Mouse (Mus musculus) heart, postnatal 25 days (tissue): ENCODE data around the gene Triobp. TPM values are rescaled to one million over a fixed set of nuclear protein-coding genes. Genes with fewer than 3 reads are reported as not detected.

Source experiments
- DNase-seq: peaks from one replicate; pipeline ENCODE4 v3.0.0; 2022; ENCODE audit warnings: low spot score
- intact Hi-C: fragments of 180-260 bp; cut with DNase I; formaldehyde crosslinking; loops from one replicate; pipeline ENCODE4 v1.15.1; 2025
- total RNA-seq, 2 experiments: library from RNA; stranded (reverse); gene quantifications; 2 replicates each; pipeline ENCODE4 v1.2.3; 2021

Triobp gene
- total RNA-seq, 2 experiments from 2014 or later, result 36.0 to 39.8 TPM

GRCm38 (mm10) chr15:78956351-78956750 is 8.8 kb downstream of the Triobp start:
- intact Hi-C loops, result no loop called here

GRCm38 (mm10) chr15:78957021-78957420 is 9.5 kb downstream of the Triobp start:
- DNase-seq, result no peak

More at GRCm38 (mm10) chr15:78956351-78956750, 8.8 kb downstream of the Triobp start:
- DNase-seq, result no peak

GRCm38 (mm10) chr15:78959537-78959936 is 12.0 kb downstream of the Triobp start:
- intact Hi-C loops, result no loop called here
- no peak for DNase-seq

More at GRCm38 (mm10) chr15:78957021-78957420, 9.5 kb downstream of the Triobp start:
- intact Hi-C loops, result no loop called here

GRCm38 (mm10) chr15:78960088-78960487 is 12.6 kb downstream of the Triobp start:
- intact Hi-C loops, result no loop called here
- peak; percentile 61 for DNase-seq

GRCm38 (mm10) chr15:78962885-78963284 is 15.4 kb downstream of the Triobp start:
- peak; percentile 48 for DNase-seq
- intact Hi-C loops, result loop anchor here (1.0 kb wide), 1 partner anchor 47 kb away; no protein-coding TSS in a partner anchor

- intact Hi-C loops, result no loop called here
These were observed 24.1 kb downstream of the Triobp start for GRCm38 (mm10) chr15:78971626-78972025.

GRCm38 (mm10) chr15:78973950-78974349 is 26.4 kb downstream of the Triobp start:
- DNase-seq, result no peak
- intact Hi-C loops, result no loop called here

More at GRCm38 (mm10) chr15:78971626-78972025, 24.1 kb downstream of the Triobp start:
- no peak for DNase-seq

- no peak for DNase-seq
- intact Hi-C loops, result no loop called here
These were observed 30.2 kb downstream of the Triobp start for GRCm38 (mm10) chr15:78977676-78978159.

GRCm38 (mm10) chr15:78978875-78979274 is 31.4 kb downstream of the Triobp start:
- DNase-seq, result peak; percentile 83
- intact Hi-C loops, result no loop called here

GRCm38 (mm10) chr15:78980084-78980483 is 32.6 kb downstream of the Triobp start:
- intact Hi-C loops, result no loop called here
- no peak for DNase-seq

- intact Hi-C loops, result loop anchor here (2.0 kb wide), 1 partner anchor 46 kb away; the partner anchor contains the start of gene H1f0
- DNase-seq, result peak; percentile 81
These were observed 35.3 kb downstream of the Triobp start for GRCm38 (mm10) chr15:78982658-78983435.

GRCm38 (mm10) chr15:78983436-78984285 is 36.1 kb downstream of the Triobp start:
- intact Hi-C loops, result loop anchor here (2.0 kb wide), 1 partner anchor 45 kb away; the partner anchor contains the start of gene H1f0
- peak; percentile 61 for DNase-seq

GRCm38 (mm10) chr15:78984286-78984778 is 36.8 kb downstream of the Triobp start:
- DNase-seq, result no peak
- intact Hi-C loops, result no loop called here

- intact Hi-C loops, result no loop called here
- DNase-seq, result no peak
These were observed 39.2 kb downstream of the Triobp start for GRCm38 (mm10) chr15:78986536-78987220.

GRCm38 (mm10) chr15:78988499-78988971 is 41.0 kb downstream of the Triobp start:
- intact Hi-C loops, result no loop called here
- DNase-seq, result peak; percentile 45

- intact Hi-C loops, result no loop called here
- no peak for DNase-seq
These were observed 41.9 kb downstream of the Triobp start for GRCm38 (mm10) chr15:78989152-78990092.

GRCm38 (mm10) chr15:78990093-78990463 is 42.6 kb downstream of the Triobp start:
- intact Hi-C loops, result no loop called here
- DNase-seq, result no peak

GRCm38 (mm10) chr15:78990970-78991525 is 43.5 kb downstream of the Triobp start:
- intact Hi-C loops, result no loop called here
- DNase-seq, result no peak
